Mouse (Mus musculus): ENCODE data around the gene Fbxl8. TPM values are rescaled to one million over a fixed set of nuclear protein-coding genes. Genes with fewer than 3 reads are reported as not detected.
"Not testable (repeated sequence)": the region's sequence is repeated elsewhere in the genome, so short reads cannot be mapped to it uniquely, and the experiment has no call there.

Gene Fbxl8
- polyA plus RNA-seq, 1 experiment from 2014 or later: 0.50 TPM

GRCm38 (mm10) chr8:105288231-105288630, 23.8 kb downstream of the Fbxl8 start:
- no peak for DNase-seq (ENCODE audit: low spot score)
- H3K9me3 ChIP-seq (replicated peaks; ENCODE audit: control insufficient read depth, low read length): no peaks in the 10 kb centered on the region
- H3K36me3 ChIP-seq (ENCODE audit: control insufficient read depth, insufficient read depth, low read length): peaks cover 11% of the 10 kb centered on the region
- H3K4me2 ChIP-seq (ENCODE audit: low read length): peak overlapping the region; percentile 67
- H3K4me1 ChIP-seq (ENCODE audit: control insufficient read depth, insufficient read depth, low read length): peaks cover 22% of the 10 kb centered on the region
- ATAC-seq: no peak
- H3K4me3 ChIP-seq (ENCODE audit: low read depth, low read length): peak overlapping the region; percentile 50
- H3K27ac ChIP-seq (ENCODE audit: low read depth, low read length): no peak overlapping the region
- peaks cover 5% of the 10 kb centered on the region for H3K27me3 ChIP-seq (replicated peaks; ENCODE audit: control insufficient read depth, insufficient read depth, low read length)
- H3K9ac ChIP-seq (ENCODE audit: low read length): peak overlapping the region; percentile 69; the same call in 1 of the 2 replicates
- WGBS: 88% methylated on average over 5 of the region's 5 CpGs

GRCm38 (mm10) chr8:105288958-105289732, 24.7 kb downstream of the Fbxl8 start:
- peak; percentile 93 for ATAC-seq
- Histone ChIP-seq H3K4me1 (ENCODE audit: control insufficient read depth, insufficient read depth, low read length) (peaks cover 22% of the 10 kb centered on the region), H3K27me3 (replicated peaks; ENCODE audit: control insufficient read depth, insufficient read depth, low read length) (peaks cover 5% of the 10 kb centered on the region), H3K9me3 (replicated peaks; ENCODE audit: control insufficient read depth, low read length) (no peaks in the 10 kb centered on the region), H3K9ac (ENCODE audit: low read length) (peak overlapping the region; percentile 69), H3K27ac (ENCODE audit: low read depth, low read length) (peak overlapping the region; percentile 92), H3K4me2 (ENCODE audit: low read length) (peak overlapping the region; percentile 67), H3K4me3 (ENCODE audit: low read depth, low read length) (peak overlapping the region; percentile 50), H3K36me3 (ENCODE audit: control insufficient read depth, insufficient read depth, low read length) (peaks cover 9% of the 10 kb centered on the region)
- under 1% methylated on average over 53 of the region's 53 CpGs for WGBS
- peak; percentile 98 for DNase-seq (ENCODE audit: low spot score)

GRCm38 (mm10) chr8:105289805-105290460, 25.5 kb downstream of the Fbxl8 start, which contains the start of gene 4931428F04Rik:
Gene 4931428F04Rik, minus strand, starts transcription at chr8:105289864.
- peaks cover 6% of the 10 kb centered on the region for H3K36me3 ChIP-seq (ENCODE audit: control insufficient read depth, insufficient read depth, low read length)
- peak within 1 kb of the TSS; percentile 69 for H3K9ac ChIP-seq (ENCODE audit: low read length)
- ATAC-seq: peak; percentile 38
- peak within 1 kb of the TSS; percentile 92 for H3K27ac ChIP-seq (ENCODE audit: low read depth, low read length)
- H3K9me3 ChIP-seq (replicated peaks; ENCODE audit: control insufficient read depth, low read length): no peaks in the 10 kb centered on the region
- peak within 1 kb of the TSS; percentile 67 for H3K4me2 ChIP-seq (ENCODE audit: low read length)
- H3K4me1 ChIP-seq (ENCODE audit: control insufficient read depth, insufficient read depth, low read length): peaks cover 22% of the 10 kb centered on the region
- peak; percentile 68 for DNase-seq (ENCODE audit: low spot score)
- under 1% methylated on average over 41 of the region's 43 CpGs for WGBS
- H3K4me3 ChIP-seq (ENCODE audit: low read depth, low read length): peak within 1 kb of the TSS; percentile 50
- peaks cover 5% of the 10 kb centered on the region for H3K27me3 ChIP-seq (replicated peaks; ENCODE audit: control insufficient read depth, insufficient read depth, low read length)

GRCm38 (mm10) chr8:105290554-105291314, 26.3 kb downstream of the Fbxl8 start:
- peak overlapping the region; percentile 50 for H3K4me3 ChIP-seq (ENCODE audit: low read depth, low read length)
- no peaks in the 10 kb centered on the region for H3K9me3 ChIP-seq (replicated peaks; ENCODE audit: control insufficient read depth, low read length)
- H3K4me2 ChIP-seq (ENCODE audit: low read length): peak overlapping the region; percentile 67
- no peaks in the 10 kb centered on the region for H3K36me3 ChIP-seq (ENCODE audit: control insufficient read depth, insufficient read depth, low read length)
- ATAC-seq (no peak), DNase-seq (ENCODE audit: low spot score) (peak; percentile 84)
- H3K4me1 ChIP-seq (ENCODE audit: control insufficient read depth, insufficient read depth, low read length): peaks cover 22% of the 10 kb centered on the region
- H3K27me3 ChIP-seq (replicated peaks; ENCODE audit: control insufficient read depth, insufficient read depth, low read length): peaks cover 5% of the 10 kb centered on the region
- 6% methylated on average over 31 of the region's 31 CpGs for WGBS
- no peak overlapping the region for H3K27ac ChIP-seq (ENCODE audit: low read depth, low read length)
- peak overlapping the region; percentile 69 for H3K9ac ChIP-seq (ENCODE audit: low read length)

GRCm38 (mm10) chr8:105291364-105291763, 26.9 kb downstream of the Fbxl8 start:
- H3K36me3 ChIP-seq (ENCODE audit: control insufficient read depth, insufficient read depth, low read length); H3K9ac ChIP-seq (ENCODE audit: low read length); H3K27ac ChIP-seq (ENCODE audit: low read depth, low read length); DNase-seq (ENCODE audit: low spot score); H3K4me2 ChIP-seq (ENCODE audit: low read length); H3K4me3 ChIP-seq (ENCODE audit: low read depth, low read length); H3K27me3 ChIP-seq (replicated peaks; ENCODE audit: control insufficient read depth, insufficient read depth, low read length); H3K9me3 ChIP-seq (replicated peaks; ENCODE audit: control insufficient read depth, low read length); ATAC-seq: not testable (repeated sequence)
- H3K4me1 ChIP-seq (ENCODE audit: control insufficient read depth, insufficient read depth, low read length): peaks cover 17% of the 10 kb centered on the region
- 86% methylated on average over 8 of the region's 8 CpGs for WGBS

- not testable (repeated sequence) for H3K27ac ChIP-seq (ENCODE audit: low read depth, low read length); DNase-seq (ENCODE audit: low spot score); H3K27me3 ChIP-seq (replicated peaks; ENCODE audit: control insufficient read depth, insufficient read depth, low read length); H3K9ac ChIP-seq (ENCODE audit: low read length); H3K4me2 ChIP-seq (ENCODE audit: low read length); H3K4me3 ChIP-seq (ENCODE audit: low read depth, low read length); H3K9me3 ChIP-seq (replicated peaks; ENCODE audit: control insufficient read depth, low read length); ATAC-seq; H3K36me3 ChIP-seq (ENCODE audit: control insufficient read depth, insufficient read depth, low read length)
- 73% methylated on average over 3 of the region's 3 CpGs for WGBS
- peaks cover 17% of the 10 kb centered on the region for H3K4me1 ChIP-seq (ENCODE audit: control insufficient read depth, insufficient read depth, low read length)
These were observed 27.4 kb downstream of the Fbxl8 start for GRCm38 (mm10) chr8:105291802-105292201.

GRCm38 (mm10) chr8:105292471-105292870, 28.0 kb downstream of the Fbxl8 start:
- H3K4me3 ChIP-seq (ENCODE audit: low read depth, low read length): no peak overlapping the region
- H3K36me3 ChIP-seq (ENCODE audit: control insufficient read depth, insufficient read depth, low read length): no peaks in the 10 kb centered on the region
- H3K9ac ChIP-seq (ENCODE audit: low read length): no peak overlapping the region
- H3K4me2 ChIP-seq (ENCODE audit: low read length): no peak overlapping the region
- DNase-seq (ENCODE audit: low spot score) (no peak), ATAC-seq (no peak)
- no peaks in the 10 kb centered on the region for H3K9me3 ChIP-seq (replicated peaks; ENCODE audit: control insufficient read depth, low read length)
- WGBS: 86% methylated on average over 7 of the region's 7 CpGs
- peaks cover 16% of the 10 kb centered on the region for H3K4me1 ChIP-seq (ENCODE audit: control insufficient read depth, insufficient read depth, low read length)
- H3K27ac ChIP-seq (ENCODE audit: low read depth, low read length): no peak overlapping the region
- peaks cover 5% of the 10 kb centered on the region for H3K27me3 ChIP-seq (replicated peaks; ENCODE audit: control insufficient read depth, insufficient read depth, low read length)

GRCm38 (mm10) chr8:105293405-105293804, 29.0 kb downstream of the Fbxl8 start:
- H3K27me3 ChIP-seq (replicated peaks; ENCODE audit: control insufficient read depth, insufficient read depth, low read length): peaks cover 5% of the 10 kb centered on the region
- H3K4me1 ChIP-seq (ENCODE audit: control insufficient read depth, insufficient read depth, low read length): peaks cover 15% of the 10 kb centered on the region
- no peak overlapping the region for H3K4me2 ChIP-seq (ENCODE audit: low read length)
- ATAC-seq: no peak
- 74% methylated on average over 19 of the region's 19 CpGs for WGBS
- H3K36me3 ChIP-seq (ENCODE audit: control insufficient read depth, insufficient read depth, low read length): no peaks in the 10 kb centered on the region
- no peaks in the 10 kb centered on the region for H3K9me3 ChIP-seq (replicated peaks; ENCODE audit: control insufficient read depth, low read length)
- no peak overlapping the region for H3K4me3 ChIP-seq (ENCODE audit: low read depth, low read length)
- no peak overlapping the region for H3K27ac ChIP-seq (ENCODE audit: low read depth, low read length)
- no peak overlapping the region for H3K9ac ChIP-seq (ENCODE audit: low read length)
- DNase-seq (ENCODE audit: low spot score): no peak
